Mouse (Mus musculus): Measurements from ENCODE around the gene Afmid. TPM values are rescaled to one million over a fixed set of nuclear protein-coding genes. Genes with fewer than 3 reads are reported as not detected.

Gene Afmid
- polyA plus RNA-seq, 1 experiment from 2014 or later, result 2.4 TPM

GRCm38 (mm10) chr11:117864805-117865204, 39.1 kb downstream of the Afmid start:
- no peak for TF ChIP-seq CTCF (IDR thresholded peaks at IDR 0.05)
- H3K27me3 ChIP-seq (replicated peaks; ENCODE audit: insufficient read depth, low read length), result no peaks in the 10 kb centered on the region
- H3K36me3 ChIP-seq (ENCODE audit: insufficient read depth, low read length), result no peaks in the 10 kb centered on the region
- WGBS, result 60% methylated on average over 2 of the region's 2 CpGs
- no peak overlapping the region for H3K27ac ChIP-seq (ENCODE audit: low read length)
- ATAC-seq (no peak), DNase-seq (ENCODE audit: low spot score) (no peak)
- H3K9ac ChIP-seq (replicated peaks; ENCODE audit: low read depth), result no peak overlapping the region
- no peak overlapping the region for H3K4me2 ChIP-seq (replicated peaks; ENCODE audit: low read depth, low read length)
- no peak overlapping the region for H3K4me3 ChIP-seq (ENCODE audit: low read depth, low read length)
- no peaks in the 10 kb centered on the region for H3K4me1 ChIP-seq (ENCODE audit: insufficient read depth, low read depth, low read length)
- no peaks in the 10 kb centered on the region for H3K9me3 ChIP-seq (ENCODE audit: low read length)

DNA sequence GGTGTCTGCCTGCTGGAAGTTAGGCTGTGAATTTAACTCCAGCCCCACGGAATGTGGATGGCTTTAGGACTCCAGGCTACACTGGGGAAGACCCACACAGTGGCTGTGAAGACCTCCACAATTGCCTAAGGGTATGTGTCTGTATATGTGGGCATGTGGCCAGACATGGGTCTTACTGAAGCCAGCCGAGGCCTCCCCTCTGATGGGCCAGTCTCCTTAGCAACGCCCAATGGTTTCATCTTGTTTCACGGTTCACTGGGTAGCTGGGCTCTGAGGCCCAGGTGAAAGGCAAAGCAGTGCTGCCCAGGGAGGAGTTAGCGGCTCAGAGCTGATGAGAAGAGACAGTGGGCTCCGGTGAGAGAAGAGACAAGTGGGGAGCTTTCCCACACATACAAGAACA, 40.3 kb downstream of the Afmid start:
- no peak overlapping the region for H3K9ac ChIP-seq (replicated peaks; ENCODE audit: low read depth)
- H3K9me3 ChIP-seq (ENCODE audit: low read length), result no peaks in the 10 kb centered on the region
- H3K4me3 ChIP-seq (ENCODE audit: low read depth, low read length), result no peak overlapping the region
- H3K36me3 ChIP-seq (ENCODE audit: insufficient read depth, low read length), result no peaks in the 10 kb centered on the region
- no peaks in the 10 kb centered on the region for H3K27me3 ChIP-seq (replicated peaks; ENCODE audit: insufficient read depth, low read length)
- H3K27ac ChIP-seq (ENCODE audit: low read length), result no peak overlapping the region
- 32% methylated on average over 6 of the region's 6 CpGs for WGBS
- ATAC-seq (no peak), DNase-seq (ENCODE audit: low spot score) (no peak)
- no peak overlapping the region for H3K4me2 ChIP-seq (replicated peaks; ENCODE audit: low read depth, low read length)
- no peaks in the 10 kb centered on the region for H3K4me1 ChIP-seq (ENCODE audit: insufficient read depth, low read depth, low read length)
- TF ChIP-seq EP300 (IDR thresholded peaks at IDR 0.05), result no peak
- TF ChIP-seq CTCF (IDR thresholded peaks at IDR 0.05), result no peak

DNA sequence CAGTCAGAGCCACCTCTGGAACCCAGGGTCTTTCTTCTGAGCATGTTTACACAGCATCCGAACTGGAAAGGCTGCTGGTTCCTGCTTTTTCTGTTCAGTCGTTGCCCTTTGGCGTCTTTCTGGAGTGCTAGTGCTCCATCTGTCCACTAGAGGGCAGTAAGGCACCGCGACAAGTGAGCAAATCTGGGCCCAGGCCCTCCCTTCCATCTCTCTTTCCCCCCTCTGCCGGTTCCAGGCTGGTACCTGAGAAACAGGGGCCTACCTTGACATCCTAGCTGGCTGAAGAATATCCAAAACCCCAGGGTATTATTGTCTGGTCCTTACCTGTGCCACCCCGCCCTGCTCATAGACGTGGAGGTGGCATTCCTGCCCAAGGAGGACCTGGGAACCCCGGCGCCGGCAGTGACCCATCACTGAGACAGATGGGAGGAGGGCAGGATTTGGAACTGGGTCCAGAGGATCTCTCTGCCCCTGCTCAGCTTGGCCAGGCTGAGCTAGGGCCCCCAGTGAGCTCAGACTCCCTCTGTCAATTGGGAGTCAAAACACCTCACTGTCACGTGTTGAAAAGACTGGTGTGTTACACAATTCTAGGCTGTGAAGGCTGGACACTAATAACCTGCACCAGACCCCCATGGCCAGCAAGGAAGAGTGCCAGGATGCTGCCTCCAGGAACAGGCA, 45.1 kb downstream of the Afmid start:
- no peak overlapping the region for H3K9ac ChIP-seq (replicated peaks; ENCODE audit: low read depth)
- DNase-seq (ENCODE audit: low spot score) (peak; percentile 88), ATAC-seq (peak; percentile 36)
- 42% methylated on average over 12 of the region's 12 CpGs for WGBS
- no peak overlapping the region for H3K4me2 ChIP-seq (replicated peaks; ENCODE audit: low read depth, low read length)
- no peaks in the 10 kb centered on the region for H3K27me3 ChIP-seq (replicated peaks; ENCODE audit: insufficient read depth, low read length)
- no peak overlapping the region for H3K27ac ChIP-seq (ENCODE audit: low read length)
- no peaks in the 10 kb centered on the region for H3K9me3 ChIP-seq (ENCODE audit: low read length)
- H3K4me3 ChIP-seq (ENCODE audit: low read depth, low read length), result no peak overlapping the region
- no peaks in the 10 kb centered on the region for H3K36me3 ChIP-seq (ENCODE audit: insufficient read depth, low read length)
- no peak for TF ChIP-seq EP300 (IDR thresholded peaks at IDR 0.05)
- TF ChIP-seq CTCF (IDR thresholded peaks at IDR 0.05), result peak; percentile 97
- H3K4me1 ChIP-seq (ENCODE audit: insufficient read depth, low read depth, low read length), result peaks cover 10% of the 10 kb centered on the region; the same call in 1 of the 2 replicates

GRCm38 (mm10) chr11:117871376-117871775, 45.7 kb downstream of the Afmid start:
- DNase-seq (ENCODE audit: low spot score), result no peak
- no peaks in the 10 kb centered on the region for H3K9me3 ChIP-seq (ENCODE audit: low read length)
- TF ChIP-seq EP300 (IDR thresholded peaks at IDR 0.05) (no peak), CTCF (IDR thresholded peaks at IDR 0.05) (no peak)
- WGBS, result 68% methylated on average over 5 of the region's 5 CpGs
- H3K9ac ChIP-seq (replicated peaks; ENCODE audit: low read depth), result no peak overlapping the region
- H3K4me2 ChIP-seq (replicated peaks; ENCODE audit: low read depth, low read length), result no peak overlapping the region
- H3K27ac ChIP-seq (ENCODE audit: low read length), result no peak overlapping the region
- ATAC-seq, result no peak
- H3K36me3 ChIP-seq (ENCODE audit: insufficient read depth, low read length), result no peaks in the 10 kb centered on the region
- H3K4me1 ChIP-seq (ENCODE audit: insufficient read depth, low read depth, low read length), result peaks cover 10% of the 10 kb centered on the region; the same call in 1 of the 2 replicates
- no peak overlapping the region for H3K4me3 ChIP-seq (ENCODE audit: low read depth, low read length)
- H3K27me3 ChIP-seq (replicated peaks; ENCODE audit: insufficient read depth, low read length), result no peaks in the 10 kb centered on the region

DNA sequence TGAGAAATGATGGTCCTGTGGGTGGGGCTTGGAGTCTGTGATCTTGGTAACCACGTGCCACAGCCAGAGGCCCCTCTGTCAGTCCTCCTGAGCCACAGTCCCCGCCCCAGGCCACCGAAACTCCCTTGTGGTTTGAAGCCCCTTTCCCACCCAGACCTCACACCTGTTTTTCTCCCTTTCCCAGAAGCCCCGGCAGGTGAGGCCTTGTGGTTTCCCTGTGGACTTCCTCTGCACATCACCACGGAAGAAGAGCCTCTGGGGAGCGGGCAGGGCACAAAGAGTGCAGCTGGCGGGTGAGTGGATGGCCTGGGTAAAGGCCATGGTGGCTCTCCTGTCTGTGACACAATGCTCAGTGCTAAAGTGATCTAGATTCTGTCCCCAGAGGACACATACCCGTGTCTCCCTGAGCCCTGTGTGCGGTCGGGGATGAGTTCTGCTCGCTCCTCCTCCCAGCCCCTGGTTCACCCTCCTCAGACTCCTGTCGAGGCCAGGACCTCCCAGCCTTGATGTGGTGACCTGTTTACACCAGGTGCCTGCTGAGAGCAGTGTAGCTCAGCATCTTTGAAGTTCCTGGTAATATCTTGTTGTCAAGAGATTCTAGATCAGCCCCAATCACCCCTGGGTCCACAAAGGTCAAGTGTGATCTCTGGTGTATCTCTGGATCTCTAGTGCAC, 46.3 kb downstream of the Afmid start:
- Histone ChIP-seq H3K4me1 (ENCODE audit: insufficient read depth, low read depth, low read length) (peaks cover 10% of the 10 kb centered on the region; the same call in 1 of the 2 replicates), H3K4me2 (replicated peaks; ENCODE audit: low read depth, low read length) (peak overlapping the region; percentile 96; the same call in 1 of the 2 replicates), H3K27ac (ENCODE audit: low read length) (no peak overlapping the region), H3K27me3 (replicated peaks; ENCODE audit: insufficient read depth, low read length) (no peaks in the 10 kb centered on the region), H3K9ac (replicated peaks; ENCODE audit: low read depth) (no peak overlapping the region), H3K9me3 (ENCODE audit: low read length) (no peaks in the 10 kb centered on the region), H3K4me3 (ENCODE audit: low read depth, low read length) (no peak overlapping the region), H3K36me3 (ENCODE audit: insufficient read depth, low read length) (no peaks in the 10 kb centered on the region)
- ATAC-seq (no peak), DNase-seq (ENCODE audit: low spot score) (no peak)
- WGBS, result 61% methylated on average over 12 of the region's 12 CpGs
- TF ChIP-seq CTCF (IDR thresholded peaks at IDR 0.05), result no peak
- no peak for TF ChIP-seq EP300 (IDR thresholded peaks at IDR 0.05)

DNA sequence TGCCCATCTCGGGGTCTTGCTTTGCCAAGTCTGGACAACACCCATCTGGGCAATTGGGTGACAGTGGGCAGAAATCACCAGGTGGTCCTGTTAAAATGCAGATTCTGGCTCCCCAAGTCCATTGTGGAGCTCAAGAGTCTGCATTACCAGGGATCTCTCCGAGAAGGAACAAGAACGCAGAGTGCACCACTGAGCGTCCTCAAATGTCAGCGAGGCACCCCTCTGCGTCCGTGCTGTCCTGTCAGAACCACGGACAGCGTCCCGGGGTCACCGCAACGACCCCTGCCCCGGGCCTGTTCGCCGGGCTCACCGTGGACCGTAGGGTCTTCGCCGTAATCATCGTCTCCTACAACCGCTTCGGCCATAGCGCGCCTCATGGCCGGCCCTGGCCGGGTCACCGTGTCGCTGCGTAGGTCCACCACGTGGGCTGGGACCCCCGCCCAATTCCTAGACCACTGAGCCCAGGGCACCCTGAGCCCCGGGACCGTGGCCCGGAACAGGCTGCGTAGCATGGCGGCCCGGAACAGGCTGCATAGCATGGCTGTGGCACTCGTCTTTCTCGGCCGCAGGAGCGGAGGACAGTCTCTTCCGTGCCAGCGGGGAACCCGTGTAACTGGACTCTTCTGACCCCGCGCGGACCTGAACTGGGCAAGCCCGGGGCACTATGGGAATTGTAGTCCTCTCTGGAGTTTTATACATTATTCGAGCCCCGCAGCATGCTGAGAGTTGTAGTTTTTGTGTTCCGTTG, 47.3 kb downstream of the Afmid start, which contains the start of gene Tha1:
TSS of gene Tha1 (minus strand) at position 621 of the 748 bp plus-strand sequence.
- 2% methylated on average over 46 of the region's 51 CpGs for WGBS
- Histone ChIP-seq H3K4me3 (ENCODE audit: low read depth, low read length) (peak within 1 kb of the TSS; percentile 55), H3K9ac (replicated peaks; ENCODE audit: low read depth) (peak within 1 kb of the TSS; percentile 58), H3K4me1 (ENCODE audit: insufficient read depth, low read depth, low read length) (peaks cover 11% of the 10 kb centered on the region; the same call in 1 of the 2 replicates), H3K36me3 (ENCODE audit: insufficient read depth, low read length) (no peaks in the 10 kb centered on the region), H3K9me3 (ENCODE audit: low read length) (no peaks in the 10 kb centered on the region), H3K4me2 (replicated peaks; ENCODE audit: low read depth, low read length) (peak within 1 kb of the TSS; percentile 96), H3K27ac (ENCODE audit: low read length) (no peak within 1 kb of the TSS), H3K27me3 (replicated peaks; ENCODE audit: insufficient read depth, low read length) (no peaks in the 10 kb centered on the region)
- TF ChIP-seq EP300 (IDR thresholded peaks at IDR 0.05), result no peak
- TF ChIP-seq CTCF (IDR thresholded peaks at IDR 0.05), result no peak
- ATAC-seq (peak; percentile 91), DNase-seq (ENCODE audit: low spot score) (peak; percentile 95)

Data from lung, postnatal 0 days (tissue).